In genomic region chr10:124288301-124288995, GRCm38 (mm10) we compare ENCODE assay signal across 10 mouse cellular contexts.
DNase-seq lines count a peak whose midpoint lies in the region; ATAC-seq and TF ChIP-seq lines count a peak whose summit lies in the region.
"Had no signal": no experiment of that assay in that cellular context is flagged by ENCODE, and none has a peak within 500 bp of the region (broad histone marks: within the 10 kb centered on the region; RNA-seq: fewer than 3 reads in every experiment).

No protein-coding gene starts in this region.

- no peaks in the 10 kb centered on the region for H3K36me3 ChIP-seq in kidney, adult 2 months (ENCODE audit: control insufficient read depth, insufficient read depth, low read length)
- H3K36me3 ChIP-seq in limb, embryonic 11.5 days (ENCODE audit: control insufficient read depth, insufficient read depth, low read length): no peaks in the 10 kb centered on the region
- H3K36me3 ChIP-seq in midbrain, embryonic 16.5 days (ENCODE audit: control insufficient read depth, insufficient read depth, low read length): no peaks in the 10 kb centered on the region
- H3K36me3 ChIP-seq: forebrain, embryonic 15.5 days had no signal

- TF ChIP-seq CTCF in kidney, adult 2 months (conservative IDR thresholded peaks at IDR 0.05; ENCODE audit: insufficient read depth, insufficient read length, low read depth, low read length): no peak

- peak overlapping the region; percentile 10; the same call in 1 of the 2 replicates for H3K4me2 ChIP-seq in limb, embryonic 11.5 days (ENCODE audit: low read depth, severe bottlenecking)
- no peak overlapping the region for H3K4me2 ChIP-seq in midbrain, embryonic 16.5 days (ENCODE audit: low read length)
- H3K4me2 ChIP-seq: forebrain, embryonic 15.5 days had no signal

- H3K4me1 ChIP-seq in kidney, adult 2 months (ENCODE audit: control insufficient read depth, insufficient read depth, low read length): no peaks in the 10 kb centered on the region
- no peaks in the 10 kb centered on the region for H3K4me1 ChIP-seq in limb, embryonic 11.5 days (ENCODE audit: control insufficient read depth, insufficient read depth, low read length)
- no peaks in the 10 kb centered on the region; the same call in 1 of the 2 replicates for H3K4me1 ChIP-seq in midbrain, embryonic 16.5 days (ENCODE audit: control insufficient read depth, insufficient read depth, low read length)
- H3K4me1 ChIP-seq: forebrain, embryonic 15.5 days had no signal

- 27% methylated on average over 18 of the region's 18 CpGs for WGBS in kidney, adult 2 months
- whole genome bisulfite sequencing in limb, embryonic 11.5 days: 67% methylated on average over 18 of the region's 18 CpGs
- 73% methylated on average over 18 of the region's 18 CpGs for WGBS in midbrain, embryonic 16.5 days

- no peak overlapping the region for H3K27ac ChIP-seq in kidney, adult 2 months (ENCODE audit: insufficient read depth, low read depth, low read length)
- no peak overlapping the region for H3K27ac ChIP-seq in limb, embryonic 11.5 days (replicated peaks; ENCODE audit: low read depth, low read length)
- no peak overlapping the region for H3K27ac ChIP-seq in midbrain, embryonic 16.5 days (ENCODE audit: low read length)
- H3K27ac ChIP-seq: forebrain, embryonic 15.5 days; macrophage had no signal

- no peak for DNase-seq in kidney, adult 2 months
- DNase-seq in kidney, adult 9 months: no peak
- peak; percentile 21 for DNase-seq in forelimb bud, embryonic 11.5 days (ENCODE audit: low read depth, low spot score)
- peak; percentile 31 for DNase-seq in limb, embryonic 11.5 days (ENCODE audit: low spot score)
- DNase-seq in retina, embryonic 14.5 days (ENCODE audit: low spot score): peak; percentile 8
- no peak for DNase-seq in frontal cortex, adult 2 months (ENCODE audit: extremely low spot score in 1 of 2, low spot score in 1 of 2)
- no peak for DNase-seq in c-Kit-positive CD71-positive TER-119-positive erythroid progenitor cells, embryonic 14.5 days (ENCODE audit: low spot score)

- H3K27me3 ChIP-seq in kidney, adult 2 months (replicated peaks; ENCODE audit: control insufficient read depth, insufficient read depth, low read length): no peaks in the 10 kb centered on the region; the same call in 1 of the 2 replicates
- H3K27me3 ChIP-seq in limb, embryonic 11.5 days (ENCODE audit: control insufficient read depth, insufficient read depth, low read length): no peaks in the 10 kb centered on the region
- no peaks in the 10 kb centered on the region for H3K27me3 ChIP-seq in midbrain, embryonic 16.5 days (ENCODE audit: control insufficient read depth, insufficient read depth, low read depth, low read length)
- H3K27me3 ChIP-seq: forebrain, embryonic 15.5 days had no signal

- no peak overlapping the region for H3K9ac ChIP-seq in limb, embryonic 11.5 days (ENCODE audit: low read length)
- no peak overlapping the region for H3K9ac ChIP-seq in midbrain, embryonic 16.5 days (ENCODE audit: low read depth, low read length)
- H3K9ac ChIP-seq: forebrain, embryonic 15.5 days had no signal

- no peak for ATAC-seq in limb, embryonic 11.5 days (ENCODE audit: insufficient number of reproducible peaks, low FRiP score, low TSS enrichment, low read depth)
- ATAC-seq in midbrain, embryonic 16.5 days: no peak
- ATAC-seq: forebrain, embryonic 15.5 days had no signal

- TF ChIP-seq POLR2A in kidney, adult 2 months (IDR thresholded peaks at IDR 0.05; ENCODE audit: low read depth, low read length): no peak

- peak overlapping the region; percentile 29 for H3K4me3 ChIP-seq in kidney, adult 2 months (ENCODE audit: insufficient read depth, low read depth, low read length)
- H3K4me3 ChIP-seq in limb, embryonic 11.5 days (ENCODE audit: low read depth, low read length): no peak overlapping the region
- H3K4me3 ChIP-seq in midbrain, embryonic 16.5 days (ENCODE audit: low read depth, low read length): no peak overlapping the region
- H3K4me3 ChIP-seq: forebrain, embryonic 15.5 days had no signal

- no peaks in the 10 kb centered on the region for H3K9me3 ChIP-seq in limb, embryonic 11.5 days (ENCODE audit: control insufficient read depth, low read length)
- no peaks in the 10 kb centered on the region for H3K9me3 ChIP-seq in midbrain, embryonic 16.5 days (replicated peaks; ENCODE audit: control insufficient read depth, low read length, poor library complexity, severe bottlenecking)
- H3K9me3 ChIP-seq: forebrain, embryonic 15.5 days had no signal

Comparison
In these comparisons a context has a peak if more than half of its experiments do, and no peak if none do; other contexts are left out.
1. DNase-seq: peak in forelimb bud, embryonic 11.5 days (single experiment), limb, embryonic 11.5 days (single experiment) and retina, embryonic 14.5 days (single experiment); none in kidney, adult 2 months (single experiment), kidney, adult 9 months (single experiment), frontal cortex, adult 2 months (0 of 2) and c-Kit-positive CD71-positive TER-119-positive erythroid progenitor cells, embryonic 14.5 days (single experiment).